Mouse (Mus musculus) CD4-positive naive resting alpha-beta T cell, adult 57 days (primary cell): ENCODE measurements around the gene Zbtb32. TPM values are rescaled to one million over a fixed set of nuclear protein-coding genes. Genes with fewer than 3 reads are reported as not detected.

Source experiments
- total RNA-seq: library from RNA; stranded (reverse); gene quantifications from one replicate; pipeline ENCODE4 v1.2.4, GENCODE M21; 2023

Zbtb32 gene
- total RNA-seq: 0.59 TPM

DNA sequence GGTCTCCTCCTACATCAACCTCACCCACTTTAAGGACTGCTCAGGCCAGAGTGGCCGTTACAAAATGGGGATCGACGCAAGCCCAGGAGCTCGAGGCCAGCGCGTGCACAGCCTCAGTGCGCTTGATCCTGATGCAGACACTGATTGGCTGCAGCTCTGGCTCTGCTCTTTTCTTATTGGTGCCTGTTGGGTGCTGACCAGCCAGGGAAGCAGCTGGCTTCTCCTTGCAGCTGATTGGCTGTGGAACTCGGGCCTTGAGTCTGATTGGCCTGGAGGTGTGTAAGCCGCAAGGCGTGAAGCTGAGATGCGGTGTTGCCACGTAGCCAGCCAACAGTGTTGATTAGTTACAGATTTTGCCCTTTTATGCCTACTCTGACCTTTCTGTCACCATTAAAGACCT, at the start of gene Zbtb32:
Gene Zbtb32 (minus strand): TSS at position 124 of the 400 bp plus-strand sequence.

DNA sequence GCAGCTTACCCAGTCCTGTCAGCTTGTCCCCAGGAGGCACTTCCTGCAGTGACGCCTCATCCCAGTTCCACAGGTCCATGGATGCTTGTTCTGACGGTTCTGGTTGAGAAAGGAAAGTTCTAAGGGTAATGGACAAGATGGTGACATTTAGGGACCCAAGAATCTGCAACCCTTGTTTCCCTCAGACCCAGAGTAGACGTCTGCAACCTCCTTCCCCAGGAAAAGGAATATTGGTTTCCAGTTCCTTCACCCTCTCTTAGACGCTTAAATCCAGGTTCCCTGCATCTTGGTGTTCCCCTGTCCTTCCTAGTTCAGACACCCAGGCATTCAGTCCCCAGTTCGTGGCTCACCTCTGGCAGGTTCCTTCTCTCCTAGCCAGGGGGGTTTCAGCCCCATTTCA, 37.0 kb upstream of the Zbtb32 start, which contains the start of gene Etv2:
Gene Etv2 (minus strand): TSS at position 101 of the 400 bp plus-strand sequence.

DNA sequence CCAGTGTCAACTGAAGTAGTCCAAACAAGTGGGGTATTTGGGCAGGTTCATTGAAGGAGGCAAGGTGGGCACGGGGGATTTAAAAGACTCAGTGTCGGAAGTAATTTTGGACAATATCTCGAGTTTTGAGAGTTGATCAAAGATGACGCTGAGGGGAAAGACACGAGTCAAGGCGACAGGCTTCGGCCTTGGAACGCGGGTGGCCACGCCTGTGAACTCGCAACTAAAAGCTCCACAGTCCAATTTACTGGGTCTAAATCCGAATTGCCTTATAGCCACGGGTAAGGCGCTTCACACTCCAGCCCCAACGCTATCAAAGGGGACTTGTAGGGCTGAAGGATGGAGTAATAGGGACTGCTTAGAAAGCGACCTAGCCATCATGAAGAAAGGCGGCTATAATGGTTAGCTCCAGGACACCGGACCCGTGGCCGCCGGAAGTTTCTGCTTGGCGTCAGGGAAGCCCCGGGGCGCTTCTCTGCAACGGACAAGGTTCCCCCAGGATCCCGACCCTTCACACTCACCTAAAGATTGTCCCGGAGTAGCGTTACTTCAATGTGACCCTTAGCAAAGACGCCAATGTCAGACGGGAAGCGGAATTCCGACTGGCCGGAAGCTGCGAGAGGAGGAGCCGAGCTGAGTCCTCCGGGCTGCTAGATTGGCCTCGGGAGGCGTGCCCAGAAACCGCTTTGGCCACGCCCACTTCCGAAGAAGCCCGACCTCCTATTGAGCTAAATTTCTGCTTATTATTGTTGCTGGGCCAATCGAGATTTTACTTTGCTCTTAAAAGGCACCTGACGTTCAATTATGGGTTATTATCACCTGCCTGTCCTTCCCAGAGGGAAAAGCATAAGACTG, 27.0 kb upstream of the Zbtb32 start, which contains the start of gene Cox6b1:
Gene Cox6b1 (minus strand): TSS at position 622 of the 855 bp plus-strand sequence.

DNA sequence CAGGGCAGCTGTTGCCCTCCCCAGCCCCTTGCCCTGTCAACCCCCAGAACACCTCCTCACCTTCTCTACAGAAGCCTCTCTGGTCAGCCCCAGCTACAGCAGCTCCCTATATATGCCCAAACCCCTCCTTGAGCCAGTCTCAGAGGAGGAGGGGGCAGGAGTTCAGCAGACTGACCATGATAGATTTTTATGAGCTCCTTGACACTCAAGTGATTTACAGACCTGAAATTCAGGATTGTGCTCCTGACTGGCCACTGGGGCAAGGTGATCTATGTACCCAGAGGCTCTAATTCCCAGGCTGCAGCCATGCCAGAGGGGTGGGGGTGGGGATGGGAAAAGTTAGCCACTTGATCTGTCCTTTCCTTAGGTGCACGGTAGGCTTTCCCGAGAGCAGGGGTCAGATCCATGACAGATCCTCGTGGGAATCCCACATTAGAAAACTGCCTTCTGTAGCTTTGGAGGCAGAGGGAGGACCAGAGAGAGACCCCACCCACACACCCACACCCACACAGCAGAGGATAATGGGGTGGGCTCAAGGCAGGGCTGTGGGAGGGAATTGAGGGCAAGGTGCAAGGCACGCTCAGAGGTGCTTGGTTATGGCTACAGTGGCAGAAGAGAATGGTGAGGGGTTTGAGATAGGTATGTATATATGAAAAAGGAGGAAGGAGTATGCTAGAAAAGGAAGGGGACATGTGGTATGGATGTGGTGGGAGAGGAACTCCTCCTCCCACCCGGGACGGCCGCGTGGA, 14.1 kb upstream of the Zbtb32 start, which contains the start of gene Upk1a:
Gene Upk1a (minus strand): TSS at position 194 of the 749 bp plus-strand sequence.

DNA sequence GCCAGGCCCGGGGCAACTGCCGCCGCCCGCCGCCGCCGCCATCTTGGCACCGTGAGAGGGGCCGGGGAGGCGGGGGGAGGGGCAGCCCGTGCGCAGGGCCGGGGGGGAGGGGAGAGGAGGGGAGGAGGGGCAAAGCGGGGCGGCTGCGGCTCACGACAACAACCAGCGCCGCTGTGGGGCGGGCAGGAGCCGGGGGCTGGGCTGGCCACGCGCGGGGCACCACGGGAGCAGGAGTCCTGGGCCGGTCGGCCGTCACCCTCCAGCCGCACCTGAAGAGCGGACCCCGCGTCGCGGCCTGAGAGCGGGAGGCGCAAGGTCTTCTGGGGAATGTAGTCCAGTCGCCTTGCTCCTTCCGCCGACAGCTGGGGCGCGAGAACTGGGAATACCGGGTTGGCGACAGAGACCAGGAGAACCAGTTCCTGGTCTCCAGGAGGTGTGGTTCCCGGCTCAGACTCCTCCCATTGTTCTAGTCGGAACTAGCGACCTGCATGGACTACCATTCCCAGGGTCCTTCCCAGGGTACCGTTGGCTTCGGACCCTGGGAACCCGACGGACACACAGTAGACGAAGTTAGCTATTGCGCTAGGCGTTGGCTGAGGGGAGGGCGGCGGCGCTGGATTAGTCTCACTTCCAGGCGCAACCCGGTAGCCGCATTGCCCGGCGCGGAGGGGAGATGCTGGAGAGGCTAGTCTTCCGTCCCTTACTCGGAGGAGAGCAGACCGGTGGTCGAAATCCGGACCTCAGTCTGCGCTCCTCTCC, 9.9 kb downstream of the Zbtb32 start, which contains the start of gene Kmt2b:
Gene Kmt2b (minus strand): TSS at position 51 of the 759 bp plus-strand sequence.

DNA sequence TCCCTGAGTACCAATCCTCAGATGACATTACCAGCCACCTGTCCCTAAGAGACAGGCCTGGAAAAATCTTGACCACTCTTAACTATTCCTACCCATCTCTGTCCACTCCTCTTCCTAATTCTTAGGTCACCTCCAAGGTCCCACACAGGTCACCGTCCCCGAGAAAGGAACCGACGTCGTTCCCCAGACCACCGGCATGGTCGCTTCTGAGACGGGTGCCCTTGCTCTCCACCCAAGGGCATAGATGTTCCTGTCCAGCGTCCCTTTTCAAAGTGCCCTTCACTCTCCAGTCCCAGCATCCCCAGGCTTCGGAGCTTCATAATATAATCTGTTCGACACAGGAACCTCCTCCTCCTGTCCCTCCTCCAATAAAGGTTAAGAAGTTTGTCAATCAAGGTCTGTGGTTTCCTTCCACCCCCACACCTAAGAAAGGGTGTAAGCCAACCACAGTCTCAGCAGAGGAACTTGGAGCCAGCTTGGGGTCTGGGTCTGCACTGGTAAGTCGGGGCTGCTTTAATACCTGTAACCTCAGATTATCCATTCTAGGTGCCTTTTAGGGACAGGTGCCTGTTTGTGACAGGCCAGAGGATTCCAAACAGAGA, 33.6 kb downstream of the Zbtb32 start, which contains the start of gene Igflr1:
Gene Igflr1 (plus strand): TSS at position 458 of the 602 bp plus-strand sequence.

DNA sequence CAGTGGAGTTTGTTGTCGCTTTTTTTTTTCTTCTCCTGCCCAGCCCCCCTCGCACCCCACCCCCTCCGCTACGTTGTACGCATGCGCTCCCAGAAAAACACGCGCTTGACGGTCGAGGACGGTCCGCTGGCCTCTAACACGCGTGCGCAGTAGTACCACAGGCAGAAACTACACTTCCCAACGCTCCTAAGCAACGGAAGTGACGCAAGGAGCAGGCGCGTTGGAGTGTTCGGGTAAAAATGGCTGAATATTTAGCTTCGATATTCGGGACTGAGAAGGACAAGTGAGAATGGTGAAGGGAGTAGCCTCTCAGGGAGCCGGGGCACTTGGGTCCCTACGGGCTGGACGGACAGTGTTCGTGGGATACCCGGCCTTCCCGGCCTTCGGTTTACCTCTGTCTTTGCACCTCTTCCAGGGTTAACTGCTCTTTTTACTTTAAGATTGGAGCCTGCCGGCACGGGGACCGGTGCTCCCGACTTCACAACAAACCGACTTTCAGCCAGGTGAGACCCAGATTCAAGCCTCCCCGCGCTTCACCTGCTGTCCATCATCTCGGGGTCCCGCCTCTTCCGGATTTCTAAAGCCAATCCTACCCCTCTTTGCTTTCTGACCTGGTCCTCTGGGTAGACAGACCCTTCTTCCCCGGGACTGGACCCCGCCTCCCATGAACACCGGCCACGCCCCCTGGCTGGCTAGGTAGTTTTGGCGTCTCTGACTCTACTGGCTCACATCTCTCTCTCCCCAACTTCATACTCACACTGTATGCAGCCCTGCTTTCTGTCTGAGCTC, 35.4 kb downstream of the Zbtb32 start, which contains the start of the genes U2af1l4, Gm49396 and Psenen:
Gene U2af1l4 (plus strand): TSS at position 185 of the 789 bp plus-strand sequence.
Gene Gm49396 (plus strand): TSS at position 228 of the 789 bp plus-strand sequence.
Gene Psenen (minus strand): TSS at position 511 of the 789 bp plus-strand sequence.

DNA sequence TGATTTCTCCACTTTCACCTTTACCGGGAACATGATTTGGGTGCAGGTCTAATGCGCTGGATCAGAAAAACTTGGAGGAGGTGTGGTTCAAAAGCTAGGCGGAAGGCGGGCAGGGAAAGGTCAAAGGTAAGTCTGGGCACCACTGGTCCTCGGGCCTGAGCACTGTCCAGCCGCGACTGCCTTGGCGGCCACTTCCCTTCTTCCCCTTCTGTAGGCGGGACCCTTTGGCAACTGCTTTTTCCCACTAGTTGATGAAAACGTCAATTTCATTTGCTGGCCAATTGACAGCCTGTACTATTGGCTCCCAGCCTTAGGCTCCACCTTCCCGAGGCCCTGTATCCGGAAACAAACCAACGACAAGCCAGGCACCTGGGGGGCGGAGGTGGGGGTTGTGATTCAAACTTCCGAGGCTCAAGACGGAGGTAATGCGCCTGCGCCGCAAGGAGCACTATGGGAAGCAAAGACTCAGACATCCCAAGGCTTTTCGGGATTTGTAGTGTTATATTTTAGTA, 39.2 kb downstream of the Zbtb32 start, which contains the start of gene Lin37:
Gene Lin37 (minus strand): TSS at position 396 of the 512 bp plus-strand sequence.

DNA sequence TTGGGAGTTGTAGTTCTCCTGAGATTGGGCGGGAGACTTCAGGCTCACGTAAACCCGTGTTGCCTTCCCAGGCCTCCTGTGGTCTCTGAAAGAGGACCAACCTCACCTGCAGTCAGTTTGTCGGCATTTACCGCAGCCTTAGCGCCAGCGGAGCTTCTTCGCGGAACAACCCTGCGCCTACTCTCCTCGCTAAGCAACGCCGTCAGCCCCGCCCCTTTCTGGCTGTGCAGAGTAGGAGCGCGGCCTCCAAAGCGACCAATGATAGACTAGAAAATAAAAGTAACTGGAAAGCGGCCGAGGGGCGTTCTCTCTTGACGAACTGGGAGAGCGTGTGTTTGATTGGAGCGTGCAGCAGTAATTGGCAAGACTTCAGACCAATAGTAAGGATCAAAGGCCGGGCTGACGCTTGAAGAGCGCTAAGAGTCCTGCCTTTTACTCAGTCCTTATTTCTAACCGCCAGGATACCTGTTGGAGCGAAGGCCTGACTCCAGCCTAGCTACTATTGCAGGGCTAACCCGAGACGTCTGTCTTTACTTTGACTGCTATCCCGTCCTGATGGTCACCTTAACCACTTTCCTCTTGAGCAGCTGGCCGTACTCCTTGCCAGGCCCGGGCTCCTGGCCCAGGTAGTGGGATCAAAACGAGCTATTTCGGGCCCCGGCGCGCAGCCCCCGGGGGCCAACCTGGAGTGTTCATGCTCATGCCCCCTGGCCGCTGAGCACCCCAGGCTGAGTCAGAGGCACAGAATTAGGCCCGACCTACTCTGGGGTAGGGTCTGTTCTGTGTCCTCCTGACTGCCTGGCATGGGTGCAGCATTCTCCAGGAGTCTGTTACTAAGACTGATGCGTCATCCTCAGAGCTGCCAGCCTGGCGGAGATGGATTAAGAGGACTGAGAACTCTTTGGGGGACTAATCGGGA, 46.3 kb downstream of the Zbtb32 start, which contains the start of the genes Hspb6 and Proser3:
Gene Hspb6 (plus strand): TSS at position 77 of the 919 bp plus-strand sequence.
Gene Proser3 (minus strand): TSS at position 198 of the 919 bp plus-strand sequence.

Other genes starting within 250 kb of the Zbtb32 start
- not detected for gene Lrfn3, start 236.1 kb downstream of the Zbtb32 start, total RNA-seq
- 23.3 TPM for gene Tyrobp, start 185.1 kb downstream of the Zbtb32 start, total RNA-seq
- 153 TPM for gene Hcst, start 179.1 kb downstream of the Zbtb32 start, total RNA-seq
- 70.8 TPM for gene Nfkbid, start 177.2 kb downstream of the Zbtb32 start, total RNA-seq
- gene Aplp1, start 153.4 kb downstream of the Zbtb32 start, total RNA-seq: 2.9 TPM
- gene Kirrel2, start 141.2 kb downstream of the Zbtb32 start, total RNA-seq: not detected
- gene Nphs1, start 140.6 kb downstream of the Zbtb32 start, total RNA-seq: not detected
- not detected for gene Prodh2, start 105.3 kb downstream of the Zbtb32 start, total RNA-seq
- 4.6 TPM for gene Arhgap33, start 63.8 kb downstream of the Zbtb32 start, total RNA-seq
- 3.4 TPM for gene Hspb6, start 46.7 kb downstream of the Zbtb32 start, total RNA-seq
- gene Proser3, start 46.6 kb downstream of the Zbtb32 start, total RNA-seq: 13.1 TPM
- gene Lin37, start 39.1 kb downstream of the Zbtb32 start, total RNA-seq: 46.5 TPM
- 83.1 TPM for gene U2af1l4, start 35.6 kb downstream of the Zbtb32 start, total RNA-seq
- 23.5 TPM for gene Gm49396, start 35.6 kb downstream of the Zbtb32 start, total RNA-seq
- gene Psenen, start 35.3 kb downstream of the Zbtb32 start, total RNA-seq: 116 TPM
- 54.7 TPM for gene Igflr1, start 33.5 kb downstream of the Zbtb32 start, total RNA-seq
- gene Kmt2b, start 10.2 kb downstream of the Zbtb32 start, total RNA-seq: 115 TPM
- gene Upk1a, start 13.9 kb upstream of the Zbtb32 start, total RNA-seq: 0.68 TPM
- 196 TPM for gene Cox6b1, start 27.2 kb upstream of the Zbtb32 start, total RNA-seq
- not detected for gene Etv2, start 36.9 kb upstream of the Zbtb32 start, total RNA-seq
- 105 TPM for gene Rbm42, start 51.4 kb upstream of the Zbtb32 start, total RNA-seq
- gene Haus5, start 66.1 kb upstream of the Zbtb32 start, total RNA-seq: 22.8 TPM
- gene Pmis2, start 72.7 kb upstream of the Zbtb32 start, total RNA-seq: not detected
- gene 2200002J24Rik, start 100.0 kb upstream of the Zbtb32 start, total RNA-seq: not detected
- not detected for gene Atp4a, start 113.3 kb upstream of the Zbtb32 start, total RNA-seq
- 41.1 TPM for gene Tmem147, start 130.6 kb upstream of the Zbtb32 start, total RNA-seq
- not detected for gene Gapdhs, start 144.8 kb upstream of the Zbtb32 start, total RNA-seq
- 4.5 TPM for gene Sbsn, start 152.6 kb upstream of the Zbtb32 start, total RNA-seq
- gene Dmkn, start 164.8 kb upstream of the Zbtb32 start, total RNA-seq: not detected
- gene Krtdap, start 189.0 kb upstream of the Zbtb32 start, total RNA-seq: not detected
- 0.86 TPM for gene Ffar2, start 224.9 kb upstream of the Zbtb32 start, total RNA-seq